ENCODE assay signal across 16 mouse cellular contexts in genomic region chr9:118468301-118468700, GRCm38 (mm10). TPM values are rescaled to one million over a fixed set of nuclear protein-coding genes. Genes with fewer than 3 reads are reported as not detected.
DNase-seq lines count a peak whose midpoint lies in the region; ATAC-seq lines count a peak whose summit lies in the region.
"Had no signal": no experiment of that assay in that cellular context is flagged by ENCODE, and none has a peak within 500 bp of the region (broad histone marks: within the 10 kb centered on the region; RNA-seq: fewer than 3 reads in every experiment).

No protein-coding gene starts in this region.

- no peak for DNase-seq in heart, postnatal 25 days (ENCODE audit: low spot score)
- DNase-seq in neural tube, embryonic 11.5 days (ENCODE audit: low spot score), result peak; percentile 30
- no peak for DNase-seq in right cerebral cortex, postnatal 14 days
- no peak for DNase-seq in left cerebral cortex, adult 9 months (ENCODE audit: low spot score in 2 of 2)
- DNase-seq: cerebellum, adult 18-20 months; embryo, embryonic 11 days; gastrocnemius, adult 2 months; kidney, postnatal 10 days; lung, postnatal 4 days had no signal

- H3K4me3 ChIP-seq in heart, embryonic 14.5 days (ENCODE audit: control insufficient read depth in 1 of 2, insufficient read depth in 1 of 2, low read depth in 1 of 2, low read length in 2 of 2), result no peak overlapping the region
- H3K4me3 ChIP-seq in neural tube, embryonic 11.5 days (ENCODE audit: low read depth, low read length), result no peak overlapping the region
- H3K4me3 ChIP-seq in neural tube, embryonic 15.5 days (replicated peaks), result no peak overlapping the region
- H3K4me3 ChIP-seq in forebrain, embryonic 15.5 days, result 0 out of 2 replicates have a peak overlapping the region, but pooled peaks have one; percentile 8
- H3K4me3 ChIP-seq: gastrocnemius, adult 2 months; intestine, embryonic 15.5 days had no signal

- no peaks in the 10 kb centered on the region for H3K36me3 ChIP-seq in heart, embryonic 14.5 days (ENCODE audit: control insufficient read depth, insufficient read depth, low read length)
- H3K36me3 ChIP-seq in neural tube, embryonic 11.5 days (ENCODE audit: control insufficient read depth, insufficient read depth, low read length), result no peaks in the 10 kb centered on the region
- H3K36me3 ChIP-seq in neural tube, embryonic 15.5 days, result no peaks in the 10 kb centered on the region
- no peaks in the 10 kb centered on the region for H3K36me3 ChIP-seq in forebrain, embryonic 15.5 days
- H3K36me3 ChIP-seq: heart, embryonic 15.5 days; intestine, embryonic 15.5 days had no signal

- peak overlapping the region; percentile 29 for H3K4me2 ChIP-seq in heart, embryonic 14.5 days (ENCODE audit: low read length)
- no peak overlapping the region for H3K4me2 ChIP-seq in neural tube, embryonic 11.5 days (ENCODE audit: low read depth)
- H3K4me2 ChIP-seq in neural tube, embryonic 15.5 days, result no peak overlapping the region
- H3K4me2 ChIP-seq in forebrain, embryonic 15.5 days (replicated peaks), result peak overlapping the region; percentile 26; the same call in 1 of the 2 replicates
- H3K4me2 ChIP-seq: intestine, embryonic 15.5 days had no signal

- H3K9ac ChIP-seq in heart, embryonic 14.5 days (ENCODE audit: low read length), result no peak overlapping the region
- no peak overlapping the region for H3K9ac ChIP-seq in neural tube, embryonic 11.5 days (ENCODE audit: low read length)
- no peak overlapping the region for H3K9ac ChIP-seq in neural tube, embryonic 15.5 days (replicated peaks)
- H3K9ac ChIP-seq in forebrain, embryonic 15.5 days (replicated peaks), result no peak overlapping the region
- H3K9ac ChIP-seq: heart, embryonic 15.5 days; intestine, embryonic 15.5 days had no signal

- no peak for ATAC-seq in heart, embryonic 14.5 days (ENCODE audit: insufficient number of reproducible peaks, insufficient read depth, low FRiP score, low read depth)
- no peak for ATAC-seq in neural tube, embryonic 11.5 days (ENCODE audit: insufficient read depth, low FRiP score, low TSS enrichment)
- no peak for ATAC-seq in neural tube, embryonic 15.5 days (ENCODE audit: low FRiP score)
- no peak for ATAC-seq in forebrain, embryonic 15.5 days (replicated peaks)
- ATAC-seq: CD4-positive, CD25-positive, alpha-beta regulatory T cell, adult 4 months; intestine, embryonic 15.5 days had no signal

- 0 out of 4 replicates have a peak, but pooled peaks cover 0 to 2% of the 10 kb centered on the region in 2 experiments for H3K4me1 ChIP-seq in heart, embryonic 14.5 days (ENCODE audit: control insufficient read depth in 2 of 2, insufficient read depth in 2 of 2, low read length in 2 of 2)
- H3K4me1 ChIP-seq in neural tube, embryonic 11.5 days (ENCODE audit: control insufficient read depth, insufficient read depth, low read length), result no peaks in the 10 kb centered on the region
- H3K4me1 ChIP-seq in neural tube, embryonic 15.5 days, result peaks cover 5% of the 10 kb centered on the region; the same call in 1 of the 2 replicates
- peaks cover 14% of the 10 kb centered on the region for H3K4me1 ChIP-seq in forebrain, embryonic 15.5 days
- H3K4me1 ChIP-seq: intestine, embryonic 15.5 days had no signal

- H3K9me3 ChIP-seq in heart, embryonic 14.5 days (ENCODE audit: control insufficient read depth, low read length), result no peaks in the 10 kb centered on the region
- H3K9me3 ChIP-seq in neural tube, embryonic 11.5 days (ENCODE audit: control insufficient read depth, low read length), result no peaks in the 10 kb centered on the region
- H3K9me3 ChIP-seq in neural tube, embryonic 15.5 days (replicated peaks), result no peaks in the 10 kb centered on the region
- no peaks in the 10 kb centered on the region for H3K9me3 ChIP-seq in forebrain, embryonic 15.5 days
- H3K9me3 ChIP-seq: heart, embryonic 15.5 days; intestine, embryonic 15.5 days had no signal

- 4% methylated on average over 14 of the region's 14 CpGs for WGBS in heart, embryonic 14.5 days
- WGBS in neural tube, embryonic 11.5 days, result under 1% methylated on average over 14 of the region's 14 CpGs
- 1% methylated on average over 14 of the region's 14 CpGs for WGBS in neural tube, embryonic 15.5 days
- WGBS in forebrain, embryonic 15.5 days, result 3% methylated on average over 14 of the region's 14 CpGs

- H3K27ac ChIP-seq in heart, embryonic 14.5 days (replicated peaks in 1 of 2; ENCODE audit: control insufficient read depth in 1 of 2, insufficient read depth in 1 of 2, low read depth in 2 of 2, low read length in 2 of 2), result no peak overlapping the region
- H3K27ac ChIP-seq in neural tube, embryonic 11.5 days (ENCODE audit: low read depth, low read length), result no peak overlapping the region
- H3K27ac ChIP-seq in neural tube, embryonic 15.5 days (replicated peaks), result no peak overlapping the region
- no peak overlapping the region for H3K27ac ChIP-seq in forebrain, embryonic 15.5 days (replicated peaks)
- H3K27ac ChIP-seq: gastrocnemius, adult 2 months; heart, embryonic 15.5 days; intestine, embryonic 15.5 days had no signal

- peaks cover 50% of the 10 kb centered on the region for H3K27me3 ChIP-seq in heart, embryonic 14.5 days (ENCODE audit: control insufficient read depth, insufficient read depth, low read length)
- H3K27me3 ChIP-seq in neural tube, embryonic 11.5 days (ENCODE audit: control insufficient read depth, insufficient read depth, low read length), result peaks cover 49% of the 10 kb centered on the region
- peaks cover 62% of the 10 kb centered on the region for H3K27me3 ChIP-seq in neural tube, embryonic 15.5 days (replicated peaks)
- H3K27me3 ChIP-seq in forebrain, embryonic 15.5 days, result peaks cover 56% of the 10 kb centered on the region

- intact Hi-C loops in heart, postnatal 25 days (cut with DNase I), result no loop called here

RNA-seq across cellular contexts. Expression of gene Eomes, which starts 9.7 kb away (rescaled TPM):
- not detected in 2 replicates for polyA plus RNA-seq in heart, embryonic 14.5 days (2014; fragmentation: Nextera tagmentation; extraction: Ambion mirVana)
- total RNA-seq in heart, postnatal 25 days (2021), result not detected
- not detected in 2 replicates for polyA plus RNA-seq in neural tube, embryonic 11.5 days (2014; fragmentation: Nextera tagmentation; extraction: Ambion mirVana)
- 0.06 TPM in 1 of 2 replicates, not detected in the other for polyA plus RNA-seq in neural tube, embryonic 15.5 days (2015; fragmentation: Nextera tagmentation; extraction: Ambion mirVana)
- 28.3 and 33.9 TPM in 2 replicates for polyA plus RNA-seq in forebrain, embryonic 15.5 days (2015; fragmentation: Nextera tagmentation; extraction: Ambion mirVana)
- total RNA-seq: gastrocnemius, adult 2 months had no signal
- polyA plus RNA-seq: liver, embryonic 16.5 days had no signal

RNA-seq across cellular contexts. Expression of gene Golga4, which starts 37.8 kb away (rescaled TPM):
- polyA plus RNA-seq in heart, embryonic 14.5 days (2014; fragmentation: Nextera tagmentation; extraction: Ambion mirVana), result 61.0 and 64.0 TPM in 2 replicates
- 100 to 1,000 TPM; 257 to 283 TPM for total RNA-seq in heart, postnatal 25 days (2021)
- 52.4 and 55.2 TPM in 2 replicates for polyA plus RNA-seq in neural tube, embryonic 11.5 days (2014; fragmentation: Nextera tagmentation; extraction: Ambion mirVana)
- 44.4 and 45.2 TPM in 2 replicates for polyA plus RNA-seq in neural tube, embryonic 15.5 days (2015; fragmentation: Nextera tagmentation; extraction: Ambion mirVana)
- 53.4 and 59.3 TPM in 2 replicates for polyA plus RNA-seq in forebrain, embryonic 15.5 days (2015; fragmentation: Nextera tagmentation; extraction: Ambion mirVana)

Comparison
In these comparisons a context has a peak if more than half of its experiments do, and no peak if none do; other contexts are left out.
1. H3K4me2 ChIP-seq: peak in heart, embryonic 14.5 days (single experiment) and forebrain, embryonic 15.5 days (single experiment); none in neural tube, embryonic 11.5 days (single experiment) and neural tube, embryonic 15.5 days (single experiment).
2. RNA of gene Eomes, which starts 9.7 kb away (polyA plus RNA-seq): 28.3 to 33.9 TPM in forebrain, embryonic 15.5 days; 0.06 TPM in neural tube, embryonic 15.5 days, not detected in heart, embryonic 14.5 days and not detected in neural tube, embryonic 11.5 days; every median in the first group is over 10 times any median in the second.